Mouse (Mus musculus): ENCODE results near the gene Dusp11. TPM values are rescaled to one million over a fixed set of nuclear protein-coding genes. Genes with fewer than 3 reads are reported as not detected.
"Not testable (repeated sequence)": the region's sequence is repeated elsewhere in the genome, so short reads cannot be mapped to it uniquely, and the experiment has no call there.

Dusp11 gene
- polyA plus RNA-seq, 1 experiment from 2014 or later, result 40.3 TPM

- Histone ChIP-seq H3K4me3 (ENCODE audit: low read depth, low read length) (no peak overlapping the region), H3K9ac (ENCODE audit: low read length) (no peak overlapping the region), H3K27ac (ENCODE audit: low read depth, low read length) (no peak overlapping the region), H3K36me3 (ENCODE audit: control insufficient read depth, insufficient read depth, low read length) (no peaks in the 10 kb centered on the region), H3K9me3 (ENCODE audit: control insufficient read depth, low read length) (no peaks in the 10 kb centered on the region), H3K4me1 (ENCODE audit: control insufficient read depth, insufficient read depth, low read length) (no peaks in the 10 kb centered on the region), H3K27me3 (ENCODE audit: control insufficient read depth, insufficient read depth, low read length) (no peaks in the 10 kb centered on the region), H3K4me2 (no peak overlapping the region)
- ATAC-seq (ENCODE audit: low FRiP score), result no peak
- DNase-seq (ENCODE audit: low spot score, missing footprints), result no peak
- 73% methylated on average over 3 of the region's 3 CpGs for WGBS
Observed at GRCm38 (mm10) chr6:85908341-85908740, 53.1 kb downstream of the Dusp11 start.

- not testable (repeated sequence) for H3K27me3 ChIP-seq (ENCODE audit: control insufficient read depth, insufficient read depth, low read length); H3K4me2 ChIP-seq; H3K9me3 ChIP-seq (ENCODE audit: control insufficient read depth, low read length); H3K4me1 ChIP-seq (ENCODE audit: control insufficient read depth, insufficient read depth, low read length); H3K27ac ChIP-seq (ENCODE audit: low read depth, low read length); DNase-seq (ENCODE audit: low spot score, missing footprints); H3K36me3 ChIP-seq (ENCODE audit: control insufficient read depth, insufficient read depth, low read length); H3K9ac ChIP-seq (ENCODE audit: low read length); ATAC-seq (ENCODE audit: low FRiP score); H3K4me3 ChIP-seq (ENCODE audit: low read depth, low read length)
- 69% methylated on average over 2 of the region's 2 CpGs for WGBS
Observed at GRCm38 (mm10) chr6:85906911-85907351, 54.5 kb downstream of the Dusp11 start.

- 11% methylated on average over 20 of the region's 20 CpGs for WGBS
- peak; percentile 94 for DNase-seq (ENCODE audit: low spot score, missing footprints)
- not testable (repeated sequence) for H3K27ac ChIP-seq (ENCODE audit: low read depth, low read length)
Observed at GRCm38 (mm10) chr6:85904642-85905061, 56.8 kb downstream of the Dusp11 start, which contains the start of gene Nat8f4. Nat8f4 (minus strand) TSS chr6:85904884.

GRCm38 (mm10) chr6:85902303-85902702 lies 59.2 kb downstream of the Dusp11 start:
- Histone ChIP-seq H3K4me2 (no peak overlapping the region), H3K9ac (ENCODE audit: low read length) (no peak overlapping the region), H3K27me3 (ENCODE audit: control insufficient read depth, insufficient read depth, low read length) (no peaks in the 10 kb centered on the region), H3K27ac (ENCODE audit: low read depth, low read length) (no peak overlapping the region), H3K4me3 (ENCODE audit: low read depth, low read length) (no peak overlapping the region), H3K4me1 (ENCODE audit: control insufficient read depth, insufficient read depth, low read length) (no peaks in the 10 kb centered on the region), H3K9me3 (ENCODE audit: control insufficient read depth, low read length) (no peaks in the 10 kb centered on the region), H3K36me3 (ENCODE audit: control insufficient read depth, insufficient read depth, low read length) (no peaks in the 10 kb centered on the region)
- ATAC-seq (ENCODE audit: low FRiP score), result no peak
- DNase-seq (ENCODE audit: low spot score, missing footprints), result no peak
- WGBS, result 96% methylated on average over 2 of the region's 2 CpGs

More at GRCm38 (mm10) chr6:85904642-85905061, 56.8 kb downstream of the Dusp11 start, which contains the start of gene Nat8f4:
- peak within 1 kb of the TSS; percentile 17; the same call in 1 of the 2 replicates for H3K4me3 ChIP-seq (ENCODE audit: low read depth, low read length)
- peak within 1 kb of the TSS; percentile 32; the same call in 1 of the 2 replicates for H3K4me2 ChIP-seq
- not testable (repeated sequence) for H3K4me1 ChIP-seq (ENCODE audit: control insufficient read depth, insufficient read depth, low read length); H3K36me3 ChIP-seq (ENCODE audit: control insufficient read depth, insufficient read depth, low read length); H3K9me3 ChIP-seq (ENCODE audit: control insufficient read depth, low read length); H3K9ac ChIP-seq (ENCODE audit: low read length); H3K27me3 ChIP-seq (ENCODE audit: control insufficient read depth, insufficient read depth, low read length)
- peak; percentile 81 for ATAC-seq (ENCODE audit: low FRiP score)

GRCm38 (mm10) chr6:85898596-85899475 lies 62.6 kb downstream of the Dusp11 start:
- not testable (repeated sequence) for H3K4me2 ChIP-seq; H3K36me3 ChIP-seq (ENCODE audit: control insufficient read depth, insufficient read depth, low read length); H3K27me3 ChIP-seq (ENCODE audit: control insufficient read depth, insufficient read depth, low read length); DNase-seq (ENCODE audit: low spot score, missing footprints); H3K9ac ChIP-seq (ENCODE audit: low read length); H3K4me3 ChIP-seq (ENCODE audit: low read depth, low read length); ATAC-seq (ENCODE audit: low FRiP score); H3K4me1 ChIP-seq (ENCODE audit: control insufficient read depth, insufficient read depth, low read length); H3K27ac ChIP-seq (ENCODE audit: low read depth, low read length); H3K9me3 ChIP-seq (ENCODE audit: control insufficient read depth, low read length)
- WGBS, result 82% methylated on average over 7 of the region's 8 CpGs

GRCm38 (mm10) chr6:85895061-85895648 lies 66.3 kb downstream of the Dusp11 start:
- 75% methylated on average over 25 of the region's 25 CpGs for WGBS
- DNase-seq (ENCODE audit: low spot score, missing footprints); H3K4me2 ChIP-seq; ATAC-seq (ENCODE audit: low FRiP score); H3K4me3 ChIP-seq (ENCODE audit: low read depth, low read length); H3K9me3 ChIP-seq (ENCODE audit: control insufficient read depth, low read length); H3K27ac ChIP-seq (ENCODE audit: low read depth, low read length); H3K9ac ChIP-seq (ENCODE audit: low read length); H3K27me3 ChIP-seq (ENCODE audit: control insufficient read depth, insufficient read depth, low read length); H3K4me1 ChIP-seq (ENCODE audit: control insufficient read depth, insufficient read depth, low read length); H3K36me3 ChIP-seq (ENCODE audit: control insufficient read depth, insufficient read depth, low read length): not testable (repeated sequence)

Other genes with a start within 250 kb of the Dusp11 start
- not detected in 2 replicates for gene Nat8f7, start 248.5 kb downstream of the Dusp11 start, polyA plus RNA-seq (2014; fragmentation: Nextera tagmentation; extraction: Ambion mirVana)
- gene Nat8f3, start 195.9 kb downstream of the Dusp11 start, polyA plus RNA-seq (2014; fragmentation: Nextera tagmentation; extraction: Ambion mirVana), result 0.10 TPM in 1 of 2 replicates, not detected in the other
- gene Nat8f6, start 140.7 kb downstream of the Dusp11 start, polyA plus RNA-seq (2014; fragmentation: Nextera tagmentation; extraction: Ambion mirVana), result not detected in 2 replicates
- gene Nat8f5, start 140.7 kb downstream of the Dusp11 start, polyA plus RNA-seq (2014; fragmentation: Nextera tagmentation; extraction: Ambion mirVana), result not detected in 2 replicates
- not detected in 2 replicates for gene Nat8, start 129.6 kb downstream of the Dusp11 start, polyA plus RNA-seq (2014; fragmentation: Nextera tagmentation; extraction: Ambion mirVana)
- gene Nat8f2, start 92.5 kb downstream of the Dusp11 start, polyA plus RNA-seq (2014; fragmentation: Nextera tagmentation; extraction: Ambion mirVana), result not detected in 2 replicates
- 6.0 and 7.0 TPM in 2 replicates for gene Nat8f4, start 56.8 kb downstream of the Dusp11 start, polyA plus RNA-seq (2014; fragmentation: Nextera tagmentation; extraction: Ambion mirVana)
- 33.6 and 40.7 TPM in 2 replicates for gene Tprkb, start 49.8 kb downstream of the Dusp11 start, polyA plus RNA-seq (2014; fragmentation: Nextera tagmentation; extraction: Ambion mirVana)
- 5.7 and 6.2 TPM in 2 replicates for gene Nat8f1, start 46.0 kb downstream of the Dusp11 start, polyA plus RNA-seq (2014; fragmentation: Nextera tagmentation; extraction: Ambion mirVana)
- not detected in 2 replicates for gene Figla, start 54.5 kb upstream of the Dusp11 start, polyA plus RNA-seq (2014; fragmentation: Nextera tagmentation; extraction: Ambion mirVana)
- gene Add2, start 67.0 kb upstream of the Dusp11 start, polyA plus RNA-seq (2014; fragmentation: Nextera tagmentation; extraction: Ambion mirVana), result 57.8 and 64.5 TPM in 2 replicates
- gene Tgfa, start 233.6 kb upstream of the Dusp11 start, polyA plus RNA-seq (2014; fragmentation: Nextera tagmentation; extraction: Ambion mirVana), result 1.4 and 1.7 TPM in 2 replicates